9 mouse cellular contexts compared by ENCODE assay signal in the genomic region with DNA sequence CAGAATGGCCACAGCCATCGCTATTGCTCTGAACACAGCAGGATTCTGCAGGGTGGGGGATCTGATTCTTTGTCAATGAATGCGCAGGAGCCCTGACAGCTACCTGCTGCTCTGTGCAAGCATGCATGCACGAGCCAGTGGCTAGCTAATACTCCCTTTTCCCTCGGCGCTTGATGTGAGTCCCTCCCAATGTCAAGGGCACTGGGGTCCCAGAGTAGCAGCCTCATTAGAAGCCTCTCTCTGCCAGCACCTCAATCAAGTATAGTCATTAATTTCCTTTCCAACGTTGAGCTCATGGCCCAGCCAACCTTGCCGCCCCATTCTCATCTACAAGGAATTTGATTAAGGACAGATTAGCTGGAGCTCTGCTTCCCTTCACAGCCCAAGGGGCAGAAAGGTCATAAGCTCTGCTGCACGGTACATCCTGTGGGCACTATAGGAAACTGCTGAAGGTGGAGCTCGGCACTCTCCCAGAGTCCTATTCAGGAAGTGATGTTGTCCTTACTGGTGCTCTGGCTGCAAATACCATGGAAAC.
DNase-seq lines count a peak whose midpoint lies in the region; ATAC-seq and TF ChIP-seq lines count a peak whose summit lies in the region.
"Had no signal": no experiment of that assay in that cellular context is flagged by ENCODE, and none has a peak within 500 bp of the region (broad histone marks: within the 10 kb centered on the region; RNA-seq: fewer than 3 reads in every experiment).

No protein-coding gene starts in this region.

- H3K79me2 ChIP-seq in heart, adult 2 months (replicated peaks; ENCODE audit: control insufficient read depth, insufficient read depth, low read length) = no peaks in the 10 kb centered on the region

- H3K27me3 ChIP-seq in forebrain, embryonic 10.5 days (ENCODE audit: poor library complexity, severe bottlenecking) = no peaks in the 10 kb centered on the region
- H3K27me3 ChIP-seq in forebrain, embryonic 12.5 days = no peaks in the 10 kb centered on the region
- H3K27me3 ChIP-seq in heart, adult 2 months (ENCODE audit: control insufficient read depth, insufficient read depth, low read length) = no peaks in the 10 kb centered on the region
- H3K27me3 ChIP-seq in kidney, adult 2 months (replicated peaks; ENCODE audit: control insufficient read depth, insufficient read depth, low read length) = no peaks in the 10 kb centered on the region
- H3K27me3 ChIP-seq in limb, embryonic 10.5 days (ENCODE audit: low read depth, poor library complexity, severe bottlenecking) = no peaks in the 10 kb centered on the region
- H3K27me3 ChIP-seq in midbrain, embryonic 11.5 days (ENCODE audit: control insufficient read depth, insufficient read depth, low read length) = no peaks in the 10 kb centered on the region; the same call in 1 of the 2 replicates

- no peak for TF ChIP-seq POLR2A in heart, adult 2 months (IDR thresholded peaks at IDR 0.05; ENCODE audit: insufficient read depth, low read depth, low read length)
- no peak for TF ChIP-seq POLR2A in kidney, adult 2 months (IDR thresholded peaks at IDR 0.05; ENCODE audit: low read depth, low read length)

- H3K4me1 ChIP-seq in forebrain, embryonic 10.5 days = peaks cover 20% of the 10 kb centered on the region
- peaks cover 7% of the 10 kb centered on the region for H3K4me1 ChIP-seq in forebrain, embryonic 12.5 days
- peaks cover 6% of the 10 kb centered on the region for H3K4me1 ChIP-seq in heart, adult 2 months (ENCODE audit: control insufficient read depth, insufficient read depth, low read length)
- H3K4me1 ChIP-seq in kidney, adult 2 months (ENCODE audit: control insufficient read depth, insufficient read depth, low read length) = no peaks in the 10 kb centered on the region
- peaks cover 10% of the 10 kb centered on the region for H3K4me1 ChIP-seq in limb, embryonic 10.5 days
- no peaks in the 10 kb centered on the region; the same call in 1 of the 2 replicates for H3K4me1 ChIP-seq in midbrain, embryonic 11.5 days (ENCODE audit: control insufficient read depth, insufficient read depth, low read length)

- H3K4me2 ChIP-seq in forebrain, embryonic 12.5 days = no peak overlapping the region
- H3K4me2 ChIP-seq in midbrain, embryonic 11.5 days = no peak overlapping the region

- H3K27ac ChIP-seq in forebrain, embryonic 10.5 days = peak overlapping the region; percentile 20; the same call in 1 of the 2 replicates
- no peak overlapping the region for H3K27ac ChIP-seq in forebrain, embryonic 12.5 days
- H3K27ac ChIP-seq in heart, adult 2 months = no peak overlapping the region
- H3K27ac ChIP-seq in kidney, adult 2 months (ENCODE audit: insufficient read depth, low read depth, low read length) = peak overlapping the region; percentile 17
- H3K27ac ChIP-seq in limb, embryonic 10.5 days = no peak overlapping the region
- H3K27ac ChIP-seq in midbrain, embryonic 11.5 days (ENCODE audit: low read depth, low read length) = no peak overlapping the region

- no peak for DNase-seq in forebrain, embryonic 10.5 days (ENCODE audit: extremely low spot score, low spot score)
- DNase-seq in heart, adult 2 months = peak; percentile 27 to 57
- DNase-seq in kidney, adult 2 months = peak; percentile 65
- DNase-seq in lung, postnatal 14 days = peak; percentile 23
- no peak for DNase-seq in limb, embryonic 10.5 days (ENCODE audit: low spot score)
- DNase-seq in midbrain, embryonic 11.5 days (ENCODE audit: low spot score, missing footprints) = no peak
- DNase-seq: cerebellum, adult 8-10 months had no signal

- intact Hi-C loops in heart, adult 2 months (cut with DNase I) = no loop called here

- no peak overlapping the region for H3K4me3 ChIP-seq in forebrain, embryonic 10.5 days
- H3K4me3 ChIP-seq in forebrain, embryonic 12.5 days (replicated peaks) = no peak overlapping the region
- no peak overlapping the region for H3K4me3 ChIP-seq in heart, adult 2 months
- no peak overlapping the region for H3K4me3 ChIP-seq in kidney, adult 2 months (ENCODE audit: insufficient read depth, low read depth, low read length)
- no peak overlapping the region for H3K4me3 ChIP-seq in limb, embryonic 10.5 days
- no peak overlapping the region for H3K4me3 ChIP-seq in midbrain, embryonic 11.5 days (ENCODE audit: low read depth, low read length)

- peaks cover 3% of the 10 kb centered on the region; the same call in 1 of the 2 replicates for H3K9me3 ChIP-seq in forebrain, embryonic 10.5 days
- no peaks in the 10 kb centered on the region for H3K9me3 ChIP-seq in forebrain, embryonic 12.5 days
- H3K9me3 ChIP-seq in limb, embryonic 10.5 days (replicated peaks) = no peaks in the 10 kb centered on the region
- no peaks in the 10 kb centered on the region for H3K9me3 ChIP-seq in midbrain, embryonic 11.5 days (ENCODE audit: control insufficient read depth, low read length)

- peak; percentile 30; the same call in 1 of the 2 replicates for TF ChIP-seq EP300 in heart, adult 2 months (IDR thresholded peaks at IDR 0.05; ENCODE audit: insufficient read depth, low read depth, low read length)

- no peak for TF ChIP-seq CTCF in heart, adult 2 months (IDR thresholded peaks at IDR 0.05)
- TF ChIP-seq CTCF in kidney, adult 2 months (conservative IDR thresholded peaks at IDR 0.05; ENCODE audit: insufficient read depth, insufficient read length, low read depth, low read length) = no peak

- ATAC-seq in forebrain, embryonic 12.5 days (ENCODE audit: low FRiP score) = no peak
- no peak for ATAC-seq in megakaryocyte, adult 5-6 weeks (ENCODE audit: poor library complexity, severe bottlenecking)
- ATAC-seq in midbrain, embryonic 11.5 days (ENCODE audit: low FRiP score) = no peak

- H3K36me3 ChIP-seq in forebrain, embryonic 10.5 days (replicated peaks) = no peaks in the 10 kb centered on the region
- no peaks in the 10 kb centered on the region for H3K36me3 ChIP-seq in forebrain, embryonic 12.5 days (replicated peaks)
- H3K36me3 ChIP-seq in heart, adult 2 months (ENCODE audit: control insufficient read depth, insufficient read depth, low read length) = no peaks in the 10 kb centered on the region
- no peaks in the 10 kb centered on the region for H3K36me3 ChIP-seq in kidney, adult 2 months (ENCODE audit: control insufficient read depth, insufficient read depth, low read length)
- no peaks in the 10 kb centered on the region for H3K36me3 ChIP-seq in limb, embryonic 10.5 days
- no peaks in the 10 kb centered on the region for H3K36me3 ChIP-seq in midbrain, embryonic 11.5 days (ENCODE audit: control insufficient read depth, insufficient read depth, low read length)

- 42% methylated on average over 9 of the region's 9 CpGs for WGBS in forebrain, embryonic 10.5 days
- 27% methylated on average over 9 of the region's 9 CpGs for WGBS in forebrain, embryonic 12.5 days
- 36% methylated on average over 9 of the region's 9 CpGs for WGBS in heart, adult 2 months
- 37% methylated on average over 9 of the region's 9 CpGs for WGBS in kidney, adult 2 months
- WGBS in limb, embryonic 10.5 days = 45% methylated on average over 9 of the region's 9 CpGs
- WGBS in midbrain, embryonic 11.5 days = 31% methylated on average over 9 of the region's 9 CpGs

- H3K9ac ChIP-seq in forebrain, embryonic 12.5 days = no peak overlapping the region
- no peak overlapping the region for H3K9ac ChIP-seq in heart, adult 2 months (ENCODE audit: low read depth, low read length)
- no peak overlapping the region for H3K9ac ChIP-seq in midbrain, embryonic 11.5 days (ENCODE audit: low read length)

Comparison
In these comparisons a context has a peak if more than half of its experiments do, and no peak if none do; other contexts are left out.
1. H3K27ac ChIP-seq: peak in forebrain, embryonic 10.5 days (single experiment) and kidney, adult 2 months (single experiment); none in forebrain, embryonic 12.5 days (single experiment), heart, adult 2 months (single experiment), limb, embryonic 10.5 days (single experiment) and midbrain, embryonic 11.5 days (single experiment).
2. DNase-seq: peak in heart, adult 2 months (2 of 2), kidney, adult 2 months (single experiment) and lung, postnatal 14 days (single experiment); none in forebrain, embryonic 10.5 days (single experiment), limb, embryonic 10.5 days (single experiment) and midbrain, embryonic 11.5 days (single experiment).